Mouse (Mus musculus): ENCODE results near the gene Gpx6. TPM values are rescaled to one million over a fixed set of nuclear protein-coding genes. Genes with fewer than 3 reads are reported as not detected.

The Gpx6 gene
- polyA plus RNA-seq, 1 experiment = not detected

GRCm38 (mm10) chr13:21366635-21367034 lies 54.7 kb downstream of the Gpx6 start:
- H3K4me3 ChIP-seq (ENCODE audit: insufficient read depth, low read depth, low read length) = no peak overlapping the region
- H3K4me1 ChIP-seq (ENCODE audit: control insufficient read depth, insufficient read depth, insufficient read length, low read length) = peaks cover 3% of the 10 kb centered on the region; the same call in 1 of the 2 replicates
- no peak overlapping the region for H3K27ac ChIP-seq (replicated peaks; ENCODE audit: low read depth, low read length)

Other genes starting within 250 kb of the Gpx6 start
- not detected in 2 replicates for gene Olfr1370, start 237.2 kb upstream of the Gpx6 start, polyA plus RNA-seq (2012; ENCODE audit: insufficient read depth, insufficient read length, missing spikeins)
- not detected in 2 replicates for gene Olfr1369-ps1, start 200.6 kb upstream of the Gpx6 start, polyA plus RNA-seq (2012; ENCODE audit: insufficient read depth, insufficient read length, missing spikeins)
- gene Olfr263, start 182.5 kb upstream of the Gpx6 start, polyA plus RNA-seq (2012; ENCODE audit: insufficient read depth, insufficient read length, missing spikeins) = not detected in 2 replicates
- gene Olfr1368, start 166.3 kb upstream of the Gpx6 start, polyA plus RNA-seq (2012; ENCODE audit: insufficient read depth, insufficient read length, missing spikeins) = not detected in 2 replicates
- gene Trim27, start 132.7 kb upstream of the Gpx6 start, polyA plus RNA-seq (2012; ENCODE audit: insufficient read depth, insufficient read length, missing spikeins) = 9.1 and 14.4 TPM in 2 replicates
- not detected in 2 replicates for gene Gpx5, start 19.4 kb upstream of the Gpx6 start, polyA plus RNA-seq (2012; ENCODE audit: insufficient read depth, insufficient read length, missing spikeins)
- gene Olfr1367, start 34.8 kb downstream of the Gpx6 start, polyA plus RNA-seq (2012; ENCODE audit: insufficient read depth, insufficient read length, missing spikeins) = not detected in 2 replicates
- gene Zscan12, start 50.7 kb downstream of the Gpx6 start, polyA plus RNA-seq (2012; ENCODE audit: insufficient read depth, insufficient read length, missing spikeins) = 2.5 and 3.3 TPM in 2 replicates
- gene Zkscan3, start 90.6 kb downstream of the Gpx6 start, polyA plus RNA-seq (2012; ENCODE audit: insufficient read depth, insufficient read length, missing spikeins) = 22.9 and 36.8 TPM in 2 replicates
- gene Pgbd1, start 128.9 kb downstream of the Gpx6 start, polyA plus RNA-seq (2012; ENCODE audit: insufficient read depth, insufficient read length, missing spikeins) = 0.42 TPM in 1 of 2 replicates, not detected in the other
- gene Zscan26, start 141.6 kb downstream of the Gpx6 start, polyA plus RNA-seq (2012; ENCODE audit: insufficient read depth, insufficient read length, missing spikeins) = 16.1 and 18.3 TPM in 2 replicates
- 1.3 and 2.5 TPM in 2 replicates for gene Nkapl, start 156.4 kb downstream of the Gpx6 start, polyA plus RNA-seq (2012; ENCODE audit: insufficient read depth, insufficient read length, missing spikeins)
- gene Zkscan4, start 166.8 kb downstream of the Gpx6 start, polyA plus RNA-seq (2012; ENCODE audit: insufficient read depth, insufficient read length, missing spikeins) = 1.7 and 2.2 TPM in 2 replicates
- gene Gm10065, start 167.3 kb downstream of the Gpx6 start, polyA plus RNA-seq (2012; ENCODE audit: insufficient read depth, insufficient read length, missing spikeins) = not detected in 2 replicates
- gene AK157302, start 183.1 kb downstream of the Gpx6 start, polyA plus RNA-seq (2012; ENCODE audit: insufficient read depth, insufficient read length, missing spikeins) = 1.6 TPM in 1 of 2 replicates, not detected in the other
- gene Gm11273, start 189.3 kb downstream of the Gpx6 start, polyA plus RNA-seq (2012; ENCODE audit: insufficient read depth, insufficient read length, missing spikeins) = 124 and 176 TPM in 2 replicates
- 6.0 and 6.4 TPM in 2 replicates for gene Zkscan8, start 219.0 kb downstream of the Gpx6 start, polyA plus RNA-seq (2012; ENCODE audit: insufficient read depth, insufficient read length, missing spikeins)
- gene Olfr1366, start 230.7 kb downstream of the Gpx6 start, polyA plus RNA-seq (2012; ENCODE audit: insufficient read depth, insufficient read length, missing spikeins) = not detected in 2 replicates
- gene Olfr1535, start 247.8 kb downstream of the Gpx6 start, polyA plus RNA-seq (2012; ENCODE audit: insufficient read depth, insufficient read length, missing spikeins) = not detected in 2 replicates

All from brown adipose tissue, adult 24 weeks (tissue).